In genomic region chr9:67003656-67004055, GRCm38 (mm10) we compare ENCODE assay signal across 10 mouse cellular contexts.
"Had no signal": no experiment of that assay in that cellular context is flagged by ENCODE, and none has a peak within 500 bp of the region (broad histone marks: within the 10 kb centered on the region; RNA-seq: fewer than 3 reads in every experiment).

No protein-coding gene starts in this region.

- H3K9me3 ChIP-seq: limb, embryonic 12.5 days; liver, embryonic 13.5 days; midbrain, embryonic 13.5 days had no signal

- H3K27me3 ChIP-seq: limb, embryonic 12.5 days; liver, embryonic 13.5 days; midbrain, embryonic 13.5 days had no signal

- H3K4me1 ChIP-seq: midbrain, embryonic 13.5 days had no signal

- H3K27ac ChIP-seq: limb, embryonic 12.5 days; liver, embryonic 13.5 days; midbrain, embryonic 13.5 days had no signal

- H3K36me3 ChIP-seq: limb, embryonic 12.5 days; liver, embryonic 13.5 days; midbrain, embryonic 13.5 days had no signal

- ATAC-seq: liver, postnatal 0 days; midbrain, embryonic 13.5 days had no signal

- DNase-seq: kidney, postnatal 25 days; liver; liver, embryonic 13.5 days; liver, postnatal 0 days; lung, postnatal 36 days; spleen, adult 18-20 months; thymus, adult 2 months; thymus, postnatal 25 days had no signal

- H3K4me3 ChIP-seq: limb, embryonic 12.5 days; liver, embryonic 13.5 days; midbrain, embryonic 13.5 days had no signal
